Mouse (Mus musculus): Measurements from ENCODE around the gene Acod1. TPM values are rescaled to one million over a fixed set of nuclear protein-coding genes. Genes with fewer than 3 reads are reported as not detected.

The Acod1 gene
- polyA plus RNA-seq, 1 experiment = not detected

- WGBS = 83% methylated on average over 9 of the region's 9 CpGs
- Histone ChIP-seq H3K27ac (ENCODE audit: insufficient read depth, low read depth, low read length) (no peak overlapping the region), H3K4me1 (ENCODE audit: control insufficient read depth, insufficient read depth, low read length) (no peaks in the 10 kb centered on the region), H3K4me3 (ENCODE audit: insufficient read depth, low read depth, low read length) (no peak overlapping the region)
- TF ChIP-seq CTCF (IDR thresholded peaks at IDR 0.05; ENCODE audit: insufficient read depth, low read depth, low read length) (no peak), POLR2A (IDR thresholded peaks at IDR 0.05; ENCODE audit: insufficient read depth, low read depth, low read length) (no peak)
These were observed 32.6 kb downstream of the Acod1 start for GRCm38 (mm10) chr14:103079209-103079977.

GRCm38 (mm10) chr14:103085840-103086533 is 39.2 kb downstream of the Acod1 start:
- TF ChIP-seq CTCF (IDR thresholded peaks at IDR 0.05; ENCODE audit: insufficient read depth, low read depth, low read length) (no peak), POLR2A (IDR thresholded peaks at IDR 0.05; ENCODE audit: insufficient read depth, low read depth, low read length) (no peak)
- Histone ChIP-seq H3K27ac (ENCODE audit: insufficient read depth, low read depth, low read length) (no peak overlapping the region), H3K4me1 (ENCODE audit: control insufficient read depth, insufficient read depth, low read length) (peaks cover 5% of the 10 kb centered on the region; the same call in 1 of the 2 replicates), H3K4me3 (ENCODE audit: insufficient read depth, low read depth, low read length) (no peak overlapping the region)
- 65% methylated on average over 1 of the region's 1 CpGs for WGBS

GRCm38 (mm10) chr14:103086671-103087324 is 40.0 kb downstream of the Acod1 start:
- H3K4me1 ChIP-seq (ENCODE audit: control insufficient read depth, insufficient read depth, low read length) = peaks cover 5% of the 10 kb centered on the region; the same call in 1 of the 2 replicates
- H3K27ac ChIP-seq (ENCODE audit: insufficient read depth, low read depth, low read length) = no peak overlapping the region
- no peak overlapping the region for H3K4me3 ChIP-seq (ENCODE audit: insufficient read depth, low read depth, low read length)
- TF ChIP-seq POLR2A (IDR thresholded peaks at IDR 0.05; ENCODE audit: insufficient read depth, low read depth, low read length) (no peak), CTCF (IDR thresholded peaks at IDR 0.05; ENCODE audit: insufficient read depth, low read depth, low read length) (no peak)
- 95% methylated on average over 4 of the region's 4 CpGs for WGBS

GRCm38 (mm10) chr14:103087846-103088245 is 41.1 kb downstream of the Acod1 start:
- Histone ChIP-seq H3K4me1 (ENCODE audit: control insufficient read depth, insufficient read depth, low read length) (peaks cover 5% of the 10 kb centered on the region; the same call in 1 of the 2 replicates), H3K27ac (ENCODE audit: insufficient read depth, low read depth, low read length) (no peak overlapping the region), H3K4me3 (ENCODE audit: insufficient read depth, low read depth, low read length) (no peak overlapping the region)
- TF ChIP-seq CTCF (IDR thresholded peaks at IDR 0.05; ENCODE audit: insufficient read depth, low read depth, low read length) (no peak), POLR2A (IDR thresholded peaks at IDR 0.05; ENCODE audit: insufficient read depth, low read depth, low read length) (no peak)
- WGBS = 90% methylated on average over 5 of the region's 5 CpGs

- 68% methylated on average over 6 of the region's 6 CpGs for WGBS
- TF ChIP-seq POLR2A (IDR thresholded peaks at IDR 0.05; ENCODE audit: insufficient read depth, low read depth, low read length) (no peak), CTCF (IDR thresholded peaks at IDR 0.05; ENCODE audit: insufficient read depth, low read depth, low read length) (no peak)
- H3K4me1 ChIP-seq (ENCODE audit: control insufficient read depth, insufficient read depth, low read length) = peaks cover 5% of the 10 kb centered on the region; the same call in 1 of the 2 replicates
- no peak overlapping the region for H3K4me3 ChIP-seq (ENCODE audit: insufficient read depth, low read depth, low read length)
- H3K27ac ChIP-seq (ENCODE audit: insufficient read depth, low read depth, low read length) = no peak overlapping the region
These were observed 41.8 kb downstream of the Acod1 start for GRCm38 (mm10) chr14:103088624-103089023.

GRCm38 (mm10) chr14:103093236-103093635 is 46.5 kb downstream of the Acod1 start:
- H3K27ac ChIP-seq (ENCODE audit: insufficient read depth, low read depth, low read length) = no peak overlapping the region
- 86% methylated on average over 3 of the region's 3 CpGs for WGBS
- TF ChIP-seq POLR2A (IDR thresholded peaks at IDR 0.05; ENCODE audit: insufficient read depth, low read depth, low read length) (no peak), CTCF (IDR thresholded peaks at IDR 0.05; ENCODE audit: insufficient read depth, low read depth, low read length) (no peak)

GRCm38 (mm10) chr14:103093670-103094069 is 46.9 kb downstream of the Acod1 start:
- TF ChIP-seq CTCF (IDR thresholded peaks at IDR 0.05; ENCODE audit: insufficient read depth, low read depth, low read length) (no peak), POLR2A (IDR thresholded peaks at IDR 0.05; ENCODE audit: insufficient read depth, low read depth, low read length) (no peak)
- Histone ChIP-seq H3K27ac (ENCODE audit: insufficient read depth, low read depth, low read length) (no peak overlapping the region), H3K4me1 (ENCODE audit: control insufficient read depth, insufficient read depth, low read length) (peaks cover 5% of the 10 kb centered on the region), H3K4me3 (ENCODE audit: insufficient read depth, low read depth, low read length) (no peak overlapping the region)
- 80% methylated on average over 4 of the region's 4 CpGs for WGBS

More at GRCm38 (mm10) chr14:103093236-103093635, 46.5 kb downstream of the Acod1 start:
- H3K4me3 ChIP-seq (ENCODE audit: insufficient read depth, low read depth, low read length) = no peak overlapping the region
- H3K4me1 ChIP-seq (ENCODE audit: control insufficient read depth, insufficient read depth, low read length) = peaks cover 5% of the 10 kb centered on the region

- H3K4me1 ChIP-seq (ENCODE audit: control insufficient read depth, insufficient read depth, low read length) = peaks cover 5% of the 10 kb centered on the region
- no peak overlapping the region for H3K27ac ChIP-seq (ENCODE audit: insufficient read depth, low read depth, low read length)
- H3K4me3 ChIP-seq (ENCODE audit: insufficient read depth, low read depth, low read length) = no peak overlapping the region
- TF ChIP-seq POLR2A (IDR thresholded peaks at IDR 0.05; ENCODE audit: insufficient read depth, low read depth, low read length) (no peak), CTCF (IDR thresholded peaks at IDR 0.05; ENCODE audit: insufficient read depth, low read depth, low read length) (no peak)
- 90% methylated on average over 8 of the region's 8 CpGs for WGBS
These were observed 48.3 kb downstream of the Acod1 start for GRCm38 (mm10) chr14:103095036-103095435.

All from olfactory bulb, adult 2 months (tissue).